Mouse (Mus musculus) ES-E14 (cell line): Measurements from ENCODE around the gene Rnf181.

Experiments used
- ZC3H11A ChIP-seq: IDR thresholded peaks from 2 replicates; pipeline ENCODE4 v1.6.1; 2012; ENCODE audit warnings: low read depth, mild to moderate bottlenecking, inconsistent platforms, low read length, borderline replicate concordance
- ZNF384 ChIP-seq: IDR thresholded peaks from 2 replicates; pipeline ENCODE4 v1.6.1; 2012; ENCODE audit warnings: low read depth, low read length, inconsistent platforms

DNA sequence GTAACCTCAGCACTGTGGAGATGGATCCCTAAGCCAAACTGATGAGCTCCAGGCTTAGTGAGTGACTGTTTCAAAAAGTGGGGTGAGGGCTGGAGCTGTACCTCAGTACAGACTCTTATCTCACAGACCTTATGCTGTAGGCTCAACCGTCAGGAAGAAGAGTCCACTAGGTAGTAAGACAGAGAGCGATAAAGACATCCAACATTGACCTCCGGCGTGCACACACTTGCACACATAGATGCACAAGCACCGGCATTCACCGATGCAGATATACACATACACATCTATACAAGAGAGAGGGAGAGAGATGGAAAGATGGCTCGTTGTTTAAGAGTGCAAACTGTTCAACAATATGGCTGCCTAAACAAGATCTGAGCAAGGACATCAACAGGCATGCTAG is 17.2 kb upstream of the Rnf181 start:
- TF ChIP-seq ZC3H11A (no peak), ZNF384 (no peak)
